Mouse (Mus musculus): ENCODE results near the gene Tbc1d1.
"Not testable (repeated sequence)": the region's sequence is repeated elsewhere in the genome, so short reads cannot be mapped to it uniquely, and the experiment has no call there.

The Tbc1d1 gene

GRCm38 (mm10) chr5:64313481-64313880 lies 157.4 kb downstream of the Tbc1d1 start:
- no peak for DNase-seq (ENCODE audit: low read depth, low spot score)

- DNase-seq (ENCODE audit: low read depth, low spot score), result peak; percentile 42
These were observed 158.4 kb downstream of the Tbc1d1 start for GRCm38 (mm10) chr5:64314288-64315052.

- DNase-seq (ENCODE audit: low read depth, low spot score), result no peak
These were observed 159.0 kb downstream of the Tbc1d1 start for GRCm38 (mm10) chr5:64315088-64315487.

- no peak for DNase-seq (ENCODE audit: low read depth, low spot score)
These were observed 167.2 kb downstream of the Tbc1d1 start for GRCm38 (mm10) chr5:64323286-64323685.

GRCm38 (mm10) chr5:64324353-64324752 lies 168.2 kb downstream of the Tbc1d1 start:
- no peak for DNase-seq (ENCODE audit: low read depth, low spot score)

GRCm38 (mm10) chr5:64324920-64325319 lies 168.8 kb downstream of the Tbc1d1 start:
- DNase-seq (ENCODE audit: low read depth, low spot score), result no peak

GRCm38 (mm10) chr5:64325741-64326355 lies 169.7 kb downstream of the Tbc1d1 start:
- DNase-seq (ENCODE audit: low read depth, low spot score), result no peak

- no peak for DNase-seq (ENCODE audit: low read depth, low spot score)
These were observed 170.5 kb downstream of the Tbc1d1 start for GRCm38 (mm10) chr5:64326427-64327181.

- DNase-seq (ENCODE audit: low read depth, low spot score), result no peak
These were observed 171.3 kb downstream of the Tbc1d1 start for GRCm38 (mm10) chr5:64327212-64327902.

GRCm38 (mm10) chr5:64336767-64337408 lies 180.8 kb downstream of the Tbc1d1 start:
- peak; percentile 90 for DNase-seq (ENCODE audit: low read depth, low spot score)

GRCm38 (mm10) chr5:64338795-64339194 lies 182.7 kb downstream of the Tbc1d1 start:
- not testable (repeated sequence) for DNase-seq (ENCODE audit: low read depth, low spot score)

GRCm38 (mm10) chr5:64340366-64340765 lies 184.3 kb downstream of the Tbc1d1 start:
- DNase-seq (ENCODE audit: low read depth, low spot score), result no peak

- DNase-seq (ENCODE audit: low read depth, low spot score), result no peak
These were observed 185.6 kb downstream of the Tbc1d1 start for GRCm38 (mm10) chr5:64341671-64342070.

- no peak for DNase-seq (ENCODE audit: low read depth, low spot score)
These were observed 186.0 kb downstream of the Tbc1d1 start for GRCm38 (mm10) chr5:64342138-64342537.

GRCm38 (mm10) chr5:64343972-64344700 lies 188.0 kb downstream of the Tbc1d1 start:
- DNase-seq (ENCODE audit: low read depth, low spot score), result no peak

GRCm38 (mm10) chr5:64345181-64345735 lies 189.2 kb downstream of the Tbc1d1 start:
- no peak for DNase-seq (ENCODE audit: low read depth, low spot score)

- no peak for DNase-seq (ENCODE audit: low read depth, low spot score)
These were observed 189.7 kb downstream of the Tbc1d1 start for GRCm38 (mm10) chr5:64345761-64346160.

- no peak for DNase-seq (ENCODE audit: low read depth, low spot score)
These were observed 190.3 kb downstream of the Tbc1d1 start for GRCm38 (mm10) chr5:64346343-64346885.

GRCm38 (mm10) chr5:64348166-64348565 lies 192.1 kb downstream of the Tbc1d1 start:
- DNase-seq (ENCODE audit: low read depth, low spot score), result no peak

- no peak for DNase-seq (ENCODE audit: low read depth, low spot score)
These were observed 192.7 kb downstream of the Tbc1d1 start for GRCm38 (mm10) chr5:64348780-64349179.
